Mouse (Mus musculus): ENCODE results near the gene Calm3. TPM values are rescaled to one million over a fixed set of nuclear protein-coding genes. Genes with fewer than 3 reads are reported as not detected.

Gene Calm3
- polyA plus RNA-seq, 1 experiment from 2014 or later, result 92.0 TPM

GRCm38 (mm10) chr7:16920818-16921791 is 2.8 kb downstream of the Calm3 start:
- H3K4me3 ChIP-seq (replicated peaks), result peak overlapping the region; percentile 96
- no peaks in the 10 kb centered on the region for H3K9me3 ChIP-seq (replicated peaks)
- H3K27ac ChIP-seq, result peak overlapping the region; percentile 94
- H3K9ac ChIP-seq, result peak overlapping the region; percentile 99
- no peaks in the 10 kb centered on the region for H3K27me3 ChIP-seq
- H3K4me1 ChIP-seq (replicated peaks), result peaks cover 61% of the 10 kb centered on the region
- no peak for DNase-seq
- WGBS (ENCODE audit: insufficient replicate concordance), result 71% methylated on average over 21 of the region's 21 CpGs
- peak overlapping the region; percentile 92 for H3K4me2 ChIP-seq
- peaks cover 54% of the 10 kb centered on the region for H3K36me3 ChIP-seq
- ATAC-seq (ENCODE audit: low read depth), result no peak

GRCm38 (mm10) chr7:16920150-16920579 is 3.7 kb downstream of the Calm3 start:
- Histone ChIP-seq H3K27ac (peak overlapping the region; percentile 6; the same call in 1 of the 2 replicates), H3K4me3 (replicated peaks) (no peak overlapping the region), H3K36me3 (peaks cover 62% of the 10 kb centered on the region), H3K27me3 (no peaks in the 10 kb centered on the region), H3K9ac (no peak overlapping the region), H3K4me2 (no peak overlapping the region), H3K9me3 (replicated peaks) (no peaks in the 10 kb centered on the region), H3K4me1 (replicated peaks) (peaks cover 60% of the 10 kb centered on the region)
- 86% methylated on average over 7 of the region's 7 CpGs for WGBS (ENCODE audit: insufficient replicate concordance)
- ATAC-seq (ENCODE audit: low read depth), result no peak
- no peak for DNase-seq

GRCm38 (mm10) chr7:16919395-16920149 is 4.3 kb downstream of the Calm3 start:
- 52% methylated on average over 13 of the region's 13 CpGs for whole genome bisulfite sequencing (ENCODE audit: insufficient replicate concordance)
- Histone ChIP-seq H3K4me2 (no peak overlapping the region), H3K4me1 (replicated peaks) (peaks cover 54% of the 10 kb centered on the region), H3K9me3 (replicated peaks) (no peaks in the 10 kb centered on the region), H3K4me3 (replicated peaks) (no peak overlapping the region), H3K27me3 (no peaks in the 10 kb centered on the region), H3K9ac (no peak overlapping the region), H3K27ac (peak overlapping the region; percentile 6; the same call in 1 of the 2 replicates), H3K36me3 (peaks cover 68% of the 10 kb centered on the region)
- peak; percentile 13; the same call in 1 of the 2 replicates for ATAC-seq (ENCODE audit: low read depth)
- no peak for DNase-seq

- Histone ChIP-seq H3K36me3 (peaks cover 73% of the 10 kb centered on the region), H3K27me3 (no peaks in the 10 kb centered on the region), H3K9ac (no peak overlapping the region), H3K9me3 (replicated peaks) (no peaks in the 10 kb centered on the region), H3K4me2 (no peak overlapping the region), H3K4me3 (replicated peaks) (no peak overlapping the region), H3K4me1 (replicated peaks) (peaks cover 53% of the 10 kb centered on the region), H3K27ac (no peak overlapping the region)
- DNase-seq (no peak), ATAC-seq (ENCODE audit: low read depth) (no peak)
- WGBS (ENCODE audit: insufficient replicate concordance), result 84% methylated on average over 3 of the region's 3 CpGs
Observed at GRCm38 (mm10) chr7:16918670-16919069, 5.2 kb downstream of the Calm3 start.

- H3K27me3 ChIP-seq, result no peaks in the 10 kb centered on the region
- H3K9ac ChIP-seq, result no peak overlapping the region
- no peak overlapping the region for H3K4me3 ChIP-seq (replicated peaks)
- 90% methylated on average over 9 of the region's 9 CpGs for WGBS (ENCODE audit: insufficient replicate concordance)
- no peaks in the 10 kb centered on the region for H3K9me3 ChIP-seq (replicated peaks)
- no peak overlapping the region for H3K4me2 ChIP-seq
- no peak overlapping the region for H3K27ac ChIP-seq
- DNase-seq (no peak), ATAC-seq (ENCODE audit: low read depth) (no peak)
- peaks cover 73% of the 10 kb centered on the region for H3K36me3 ChIP-seq
- peaks cover 51% of the 10 kb centered on the region for H3K4me1 ChIP-seq (replicated peaks)
Observed at GRCm38 (mm10) chr7:16918014-16918413, 5.9 kb downstream of the Calm3 start.

- Histone ChIP-seq H3K4me1 (replicated peaks) (peaks cover 46% of the 10 kb centered on the region), H3K36me3 (peaks cover 73% of the 10 kb centered on the region), H3K27ac (no peak overlapping the region), H3K9me3 (replicated peaks) (no peaks in the 10 kb centered on the region), H3K27me3 (no peaks in the 10 kb centered on the region), H3K4me3 (replicated peaks) (no peak overlapping the region), H3K9ac (no peak overlapping the region), H3K4me2 (no peak overlapping the region)
- ATAC-seq (ENCODE audit: low read depth) (no peak), DNase-seq (no peak)
- 84% methylated on average over 11 of the region's 11 CpGs for WGBS (ENCODE audit: insufficient replicate concordance)
Observed at GRCm38 (mm10) chr7:16917447-16917846, 6.5 kb downstream of the Calm3 start.

- no peak overlapping the region for H3K4me2 ChIP-seq
- DNase-seq, result no peak
- 77% methylated on average over 30 of the region's 30 CpGs for WGBS (ENCODE audit: insufficient replicate concordance)
- H3K4me3 ChIP-seq (replicated peaks), result no peak overlapping the region
- peaks cover 67% of the 10 kb centered on the region for H3K36me3 ChIP-seq
- H3K9ac ChIP-seq, result no peak overlapping the region
- ATAC-seq (ENCODE audit: low read depth), result no peak
- H3K4me1 ChIP-seq (replicated peaks), result peaks cover 37% of the 10 kb centered on the region
- H3K9me3 ChIP-seq (replicated peaks), result no peaks in the 10 kb centered on the region
- H3K27ac ChIP-seq, result no peak overlapping the region
- no peaks in the 10 kb centered on the region for H3K27me3 ChIP-seq
Observed at GRCm38 (mm10) chr7:16916342-16917265, 7.3 kb downstream of the Calm3 start.

- 92% methylated on average over 32 of the region's 32 CpGs for WGBS (ENCODE audit: insufficient replicate concordance)
- Histone ChIP-seq H3K36me3 (peaks cover 58% of the 10 kb centered on the region), H3K9me3 (replicated peaks) (no peaks in the 10 kb centered on the region)
Observed at GRCm38 (mm10) chr7:16915461-16916340, 8.2 kb downstream of the Calm3 start.

GRCm38 (mm10) chr7:16914453-16915343 is 9.2 kb downstream of the Calm3 start:
- Histone ChIP-seq H3K27me3 (peaks cover 7% of the 10 kb centered on the region), H3K4me1 (replicated peaks) (peaks cover 21% of the 10 kb centered on the region), H3K27ac (no peak overlapping the region), H3K4me2 (no peak overlapping the region), H3K9me3 (replicated peaks) (no peaks in the 10 kb centered on the region), H3K9ac (no peak overlapping the region), H3K4me3 (replicated peaks) (no peak overlapping the region), H3K36me3 (peaks cover 55% of the 10 kb centered on the region)
- ATAC-seq (ENCODE audit: low read depth) (no peak), DNase-seq (no peak)
- 82% methylated on average over 18 of the region's 18 CpGs for WGBS (ENCODE audit: insufficient replicate concordance)

More at GRCm38 (mm10) chr7:16915461-16916340, 8.2 kb downstream of the Calm3 start:
- no peak overlapping the region for H3K9ac ChIP-seq
- peaks cover 28% of the 10 kb centered on the region for H3K4me1 ChIP-seq (replicated peaks)
- ATAC-seq (ENCODE audit: low read depth), result no peak
- H3K4me2 ChIP-seq, result no peak overlapping the region
- DNase-seq, result no peak
- H3K4me3 ChIP-seq (replicated peaks), result no peak overlapping the region
- no peaks in the 10 kb centered on the region for H3K27me3 ChIP-seq
- H3K27ac ChIP-seq, result no peak overlapping the region
